Mouse (Mus musculus): ENCODE measurements around the gene Abhd17c. TPM values are rescaled to one million over a fixed set of nuclear protein-coding genes. Genes with fewer than 3 reads are reported as not detected.

The Abhd17c gene
- total and polyA plus RNA-seq, 3 experiments, result 33.5 to 55.7 TPM; not detected in 1

- H3K9me3 ChIP-seq (replicated peaks; ENCODE audit: insufficient read depth, low read length), result no peaks in the 10 kb centered on the region
- H3K27ac ChIP-seq (ENCODE audit: control insufficient read depth, low read depth, low read length), result no peak overlapping the region
- peaks cover 0 to 29% of the 10 kb centered on the region in 2 experiments; a peak in 3 of 4 replicates for H3K36me3 ChIP-seq (ENCODE audit: control insufficient read depth in 1 of 2, insufficient read depth in 2 of 2, low read length in 2 of 2)
- no peak for TF ChIP-seq GABPA (IDR thresholded peaks at IDR 0.05; ENCODE audit: low read depth, low read length)
- no peak for TF ChIP-seq NRF1 (IDR thresholded peaks at IDR 0.05; ENCODE audit: insufficient read depth, low read depth, low read length, poor library complexity, severe bottlenecking)
- TF ChIP-seq USF2 (IDR thresholded peaks at IDR 0.05; ENCODE audit: borderline replicate concordance in 1 of 2, insufficient read depth in 1 of 2, low read depth in 1 of 2, low read length in 2 of 2), result no peak
- TF ChIP-seq SMC3 (IDR thresholded peaks at IDR 0.05; ENCODE audit: low read depth, low read length), result no peak
- no peak for TF ChIP-seq CHD2 (IDR thresholded peaks at IDR 0.05; ENCODE audit: low read length)
- TF ChIP-seq NELFE (IDR thresholded peaks at IDR 0.05; ENCODE audit: low read depth, low read length), result no peak
- no peak for TF ChIP-seq TAL1 (IDR thresholded peaks at IDR 0.05; ENCODE audit: low read length)
- TF ChIP-seq GATA1 (IDR thresholded peaks at IDR 0.05; ENCODE audit: low read depth, low read length), result no peak
- TF ChIP-seq MYC (IDR thresholded peaks at IDR 0.05; ENCODE audit: low read depth, low read length), result no peak
- no peak for TF ChIP-seq BHLHE40 (IDR thresholded peaks at IDR 0.05; ENCODE audit: borderline replicate concordance, low read depth, low read length)
- TF ChIP-seq JUND (IDR thresholded peaks at IDR 0.05; ENCODE audit: low read depth, low read length), result no peak
- TF ChIP-seq POLR2AphosphoS2 (IDR thresholded peaks at IDR 0.05; ENCODE audit: low read length), result no peak
- TF ChIP-seq ZC3H11A (IDR thresholded peaks at IDR 0.05; ENCODE audit: low read depth, low read length), result no peak
- H3K4me1 ChIP-seq (ENCODE audit: control insufficient read depth in 1 of 2, insufficient read depth in 2 of 2, low read length in 2 of 2), result peaks cover 2 to 22% of the 10 kb centered on the region in 2 experiments; a peak in 2 of 4 replicates
- H3K9ac ChIP-seq (ENCODE audit: control insufficient read depth, low read depth, low read length, poor library complexity, severe bottlenecking), result no peak overlapping the region
- DNase-seq (ENCODE audit: low read depth, low spot score), result no peak
- no peaks in the 10 kb centered on the region for H3K27me3 ChIP-seq (ENCODE audit: control insufficient read depth in 1 of 2, insufficient read depth in 2 of 2, low read length in 2 of 2)
- H3K4me3 ChIP-seq (ENCODE audit: control insufficient read depth in 1 of 2, insufficient read depth in 1 of 2, low read depth in 2 of 2, low read length in 2 of 2), result no peak overlapping the region
- H3K79me2 ChIP-seq (ENCODE audit: control insufficient read depth, insufficient read depth, low read length, poor library complexity), result peaks cover 70% of the 10 kb centered on the region
These were observed 2.8 kb downstream of the Abhd17c start for GRCm38 (mm10) chr7:84148896-84149295.

- DNase-seq (ENCODE audit: low read depth, low spot score), result no peak
- H3K27ac ChIP-seq (ENCODE audit: control insufficient read depth, low read depth, low read length), result no peak overlapping the region
- no peak overlapping the region for H3K9ac ChIP-seq (ENCODE audit: control insufficient read depth, low read depth, low read length, poor library complexity, severe bottlenecking)
- no peaks in the 10 kb centered on the region for H3K27me3 ChIP-seq (ENCODE audit: control insufficient read depth in 1 of 2, insufficient read depth in 2 of 2, low read length in 2 of 2)
- H3K36me3 ChIP-seq (ENCODE audit: control insufficient read depth in 1 of 2, insufficient read depth in 2 of 2, low read length in 2 of 2), result peaks cover 0 to 29% of the 10 kb centered on the region in 2 experiments; a peak in 3 of 4 replicates
- H3K4me3 ChIP-seq (ENCODE audit: control insufficient read depth in 1 of 2, insufficient read depth in 1 of 2, low read depth in 2 of 2, low read length in 2 of 2), result no peak overlapping the region
- no peak for TF ChIP-seq CTCF (IDR thresholded peaks at IDR 0.05 in 2 of 3, conservative IDR thresholded peaks at IDR 0.05 in 1 of 3; ENCODE audit: control insufficient read depth in 1 of 3, insufficient read depth in 1 of 3, low read depth in 2 of 3, low read length in 3 of 3, poor library complexity in 1 of 3, severe bottlenecking in 1 of 3)
- no peak for TF ChIP-seq USF1 (IDR thresholded peaks at IDR 0.05; ENCODE audit: low read depth, low read length)
- TF ChIP-seq E2F4 (IDR thresholded peaks at IDR 0.05; ENCODE audit: borderline replicate concordance, low read depth, low read length), result no peak
- TF ChIP-seq SIN3A (IDR thresholded peaks at IDR 0.05; ENCODE audit: low read length), result no peak
- TF ChIP-seq HCFC1 (IDR thresholded peaks at IDR 0.05; ENCODE audit: low read depth, low read length), result no peak
- TF ChIP-seq ZNF384 (IDR thresholded peaks at IDR 0.05; ENCODE audit: low read depth, low read length), result no peak
- TF ChIP-seq BHLHE40 (IDR thresholded peaks at IDR 0.05; ENCODE audit: borderline replicate concordance, low read depth, low read length), result no peak
- TF ChIP-seq ELF1 (IDR thresholded peaks at IDR 0.05; ENCODE audit: low read depth, low read length), result no peak
- TF ChIP-seq MYB (IDR thresholded peaks at IDR 0.05; ENCODE audit: low read depth, low read length), result no peak
- no peak for TF ChIP-seq GATA1 (IDR thresholded peaks at IDR 0.05; ENCODE audit: low read depth, low read length)
- no peak for TF ChIP-seq MEF2A (IDR thresholded peaks at IDR 0.05; ENCODE audit: extremely low read depth, insufficient replicate concordance, low read depth, low read length, poor library complexity, severe bottlenecking)
- no peak for TF ChIP-seq NRF1 (IDR thresholded peaks at IDR 0.05; ENCODE audit: insufficient read depth, low read depth, low read length, poor library complexity, severe bottlenecking)
- no peak for TF ChIP-seq MAZ (IDR thresholded peaks at IDR 0.05; ENCODE audit: low read depth, low read length)
- no peak for TF ChIP-seq ETS1 (IDR thresholded peaks at IDR 0.05; ENCODE audit: low read depth, low read length)
- TF ChIP-seq TCF12 (IDR thresholded peaks at IDR 0.05; ENCODE audit: low read depth, low read length), result no peak
- TF ChIP-seq KAT2A (conservative IDR thresholded peaks at IDR 0.05; ENCODE audit: low read depth, low read length), result no peak
- TF ChIP-seq POLR2AphosphoS2 (IDR thresholded peaks at IDR 0.05; ENCODE audit: low read length), result no peak
- TF ChIP-seq TBP (IDR thresholded peaks at IDR 0.05; ENCODE audit: low read depth, low read length), result no peak
- no peak for TF ChIP-seq ZMIZ1 (IDR thresholded peaks at IDR 0.05; ENCODE audit: low read depth, low read length)
- TF ChIP-seq CHD2 (IDR thresholded peaks at IDR 0.05; ENCODE audit: low read length), result no peak
- H3K9me3 ChIP-seq (replicated peaks; ENCODE audit: insufficient read depth, low read length), result no peaks in the 10 kb centered on the region
- peaks cover 2 to 26% of the 10 kb centered on the region in 2 experiments; a peak in 2 of 4 replicates for H3K4me1 ChIP-seq (ENCODE audit: control insufficient read depth in 1 of 2, insufficient read depth in 2 of 2, low read length in 2 of 2)
- H3K79me2 ChIP-seq (ENCODE audit: control insufficient read depth, insufficient read depth, low read length, poor library complexity), result peaks cover 80% of the 10 kb centered on the region
These were observed 3.9 kb downstream of the Abhd17c start for GRCm38 (mm10) chr7:84147746-84148145.

All from MEL (cell line).